Mouse (Mus musculus): Measurements from ENCODE around the gene Vps26b. TPM values are rescaled to one million over a fixed set of nuclear protein-coding genes. Genes with fewer than 3 reads are reported as not detected.

The Vps26b gene
- polyA plus RNA-seq, 1 experiment from 2014 or later, result 56.9 TPM

DNA sequence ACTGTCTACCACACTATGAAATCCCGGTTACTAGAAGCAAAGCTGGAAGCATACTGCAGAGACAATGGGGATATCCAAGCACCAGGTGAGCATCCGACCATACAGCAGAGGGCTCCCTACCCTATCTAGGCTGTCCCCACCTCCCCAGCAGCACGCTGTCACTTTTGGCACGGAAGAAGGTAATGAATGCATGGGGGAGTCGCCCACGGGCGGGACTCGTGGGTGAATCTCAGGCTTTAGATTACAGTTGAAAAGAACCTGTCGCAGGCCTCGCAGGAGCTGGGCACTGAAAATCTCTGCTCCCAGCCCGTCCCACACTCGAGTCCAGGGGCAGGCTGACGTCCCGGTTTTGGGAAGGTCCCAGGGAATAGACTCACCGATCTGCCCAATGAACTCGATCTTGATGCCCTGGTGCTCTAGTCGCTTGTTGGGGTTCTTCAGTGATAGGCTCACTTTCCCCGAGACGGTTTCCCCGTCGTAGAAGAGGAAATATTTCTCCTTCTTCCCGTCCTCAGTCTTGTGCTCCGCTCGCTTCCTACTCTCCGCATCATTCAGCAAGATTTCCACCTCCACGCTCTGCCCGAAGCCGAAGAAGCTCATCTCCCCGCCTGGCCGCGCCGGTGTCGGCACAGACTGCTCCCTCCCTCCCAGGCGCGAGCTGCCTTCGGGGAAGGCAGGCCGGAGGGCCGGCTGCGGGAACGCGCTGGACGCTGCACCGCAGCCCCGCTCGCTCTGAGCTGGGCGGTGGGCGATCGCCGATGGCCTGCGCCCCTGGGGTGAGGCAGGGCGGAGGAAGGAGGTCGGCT is 640 bp downstream of the Vps26b start:
- peak; percentile 68 for DNase-seq (ENCODE audit: low spot score)

DNA sequence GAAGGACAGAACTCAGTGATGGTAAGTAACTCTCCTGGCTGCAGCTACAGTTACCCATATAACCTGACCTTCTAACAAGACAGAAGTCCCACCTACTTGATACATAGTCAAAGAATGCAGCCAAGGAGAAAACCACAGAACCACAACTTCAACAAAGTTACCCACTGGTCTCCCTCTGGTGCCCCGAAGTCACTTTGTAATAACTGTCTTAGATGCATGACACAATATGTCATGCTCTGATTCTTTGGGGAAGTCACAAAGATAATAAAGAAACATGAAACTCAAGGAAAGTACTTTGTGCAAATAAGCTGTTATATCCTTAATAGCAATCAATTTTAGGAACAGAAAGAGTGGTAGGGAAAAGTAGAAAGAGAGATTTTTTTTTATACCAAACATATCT is 3.2 kb downstream of the Vps26b start:
- Histone ChIP-seq H3K4me3 (ENCODE audit: low read depth, low read length) (no peak overlapping the region), H3K27ac (ENCODE audit: low read depth, low read length) (no peak overlapping the region), H3K4me1 (replicated peaks; ENCODE audit: control insufficient read depth, insufficient read depth, low read length) (peaks cover 1% of the 10 kb centered on the region; the same call in 1 of the 2 replicates), H3K4me2 (ENCODE audit: low read depth, low read length, severe bottlenecking) (no peak overlapping the region), H3K27me3 (ENCODE audit: control insufficient read depth, insufficient read depth, low read length) (no peaks in the 10 kb centered on the region), H3K9me3 (ENCODE audit: control insufficient read depth, low read length) (no peaks in the 10 kb centered on the region), H3K36me3 (ENCODE audit: control insufficient read depth, insufficient read depth, low read length) (no peaks in the 10 kb centered on the region; the same call in 1 of the 2 replicates), H3K9ac (ENCODE audit: low read length) (no peak overlapping the region)
- no peak for ATAC-seq (replicated peaks; ENCODE audit: low FRiP score)
- no peak for DNase-seq (ENCODE audit: low spot score)
- WGBS, result 97% methylated on average over 1 of the region's 1 CpGs

More for the DNA sequence above, 640 bp downstream of the Vps26b start:
- Histone ChIP-seq H3K9ac (ENCODE audit: low read length) (peak overlapping the region; percentile 93), H3K4me2 (ENCODE audit: low read depth, low read length, severe bottlenecking) (peak overlapping the region; percentile 71), H3K27ac (ENCODE audit: low read depth, low read length) (peak overlapping the region; percentile 76), H3K36me3 (ENCODE audit: control insufficient read depth, insufficient read depth, low read length) (no peaks in the 10 kb centered on the region), H3K4me3 (ENCODE audit: low read depth, low read length) (peak overlapping the region; percentile 93), H3K4me1 (replicated peaks; ENCODE audit: control insufficient read depth, insufficient read depth, low read length) (peaks cover 2% of the 10 kb centered on the region; the same call in 1 of the 2 replicates), H3K9me3 (ENCODE audit: control insufficient read depth, low read length) (no peaks in the 10 kb centered on the region), H3K27me3 (ENCODE audit: control insufficient read depth, insufficient read depth, low read length) (no peaks in the 10 kb centered on the region)
- under 1% methylated on average over 52 of the region's 52 CpGs for WGBS
- 0 out of 2 replicates have a peak, but pooled peaks have one; percentile 15 for ATAC-seq (replicated peaks; ENCODE audit: low FRiP score)

DNA sequence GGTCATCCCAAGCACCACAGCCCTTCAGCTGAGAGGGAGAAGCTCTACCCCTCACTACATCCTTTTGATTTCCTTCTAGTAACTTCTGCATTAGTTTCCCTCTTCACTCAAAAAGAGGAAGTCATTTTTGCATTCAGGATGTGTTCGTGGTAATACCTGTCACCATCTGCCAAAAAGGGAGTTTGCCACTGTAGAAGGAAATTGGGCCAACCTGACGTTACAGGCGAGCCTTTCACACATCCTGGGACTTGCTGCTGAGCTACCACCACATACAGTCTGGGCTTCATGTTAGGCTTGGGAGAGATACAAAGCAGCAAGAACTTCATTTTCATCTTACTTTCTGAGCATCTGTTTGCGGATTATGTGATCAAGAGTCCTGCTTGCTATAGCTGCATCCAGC is 6.2 kb downstream of the Vps26b start:
- no peak for ATAC-seq (replicated peaks; ENCODE audit: low FRiP score)
- no peaks in the 10 kb centered on the region; the same call in 1 of the 2 replicates for H3K36me3 ChIP-seq (ENCODE audit: control insufficient read depth, insufficient read depth, low read length)
- H3K27me3 ChIP-seq (ENCODE audit: control insufficient read depth, insufficient read depth, low read length), result no peaks in the 10 kb centered on the region
- H3K9me3 ChIP-seq (ENCODE audit: control insufficient read depth, low read length), result no peaks in the 10 kb centered on the region
- no peak for DNase-seq (ENCODE audit: low spot score)
- H3K9ac ChIP-seq (ENCODE audit: low read length), result no peak overlapping the region
- no peaks in the 10 kb centered on the region; the same call in 1 of the 2 replicates for H3K4me1 ChIP-seq (replicated peaks; ENCODE audit: control insufficient read depth, insufficient read depth, low read length)
- no peak overlapping the region for H3K27ac ChIP-seq (ENCODE audit: low read depth, low read length)
- H3K4me3 ChIP-seq (ENCODE audit: low read depth, low read length), result no peak overlapping the region
- H3K4me2 ChIP-seq (ENCODE audit: low read depth, low read length, severe bottlenecking), result no peak overlapping the region
- 93% methylated on average over 4 of the region's 4 CpGs for WGBS

DNA sequence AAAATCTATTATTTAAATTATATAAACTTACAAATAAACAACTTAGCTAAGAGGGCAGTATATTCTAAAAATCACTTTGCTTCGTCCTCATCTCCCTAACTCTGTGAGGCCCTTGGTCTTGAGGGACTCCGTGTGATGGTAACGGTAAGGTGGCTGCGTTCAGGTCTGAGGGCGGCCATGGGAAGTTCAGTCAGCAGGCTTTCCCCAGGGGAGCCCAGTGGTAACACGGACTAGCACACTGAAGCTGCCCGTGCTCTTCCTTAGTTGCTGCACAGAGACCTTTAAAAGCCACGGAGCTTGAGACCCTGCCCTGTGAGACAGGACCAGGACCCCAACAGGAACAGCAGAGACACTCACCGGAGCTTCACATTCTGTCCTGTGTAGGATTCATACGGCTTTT is 10.9 kb downstream of the Vps26b start:
- no peaks in the 10 kb centered on the region; the same call in 1 of the 2 replicates for H3K36me3 ChIP-seq (ENCODE audit: control insufficient read depth, insufficient read depth, low read length)
- no peak overlapping the region for H3K4me2 ChIP-seq (ENCODE audit: low read depth, low read length, severe bottlenecking)
- H3K9ac ChIP-seq (ENCODE audit: low read length), result no peak overlapping the region
- 97% methylated on average over 10 of the region's 10 CpGs for WGBS
- no peak for DNase-seq (ENCODE audit: low spot score)
- no peaks in the 10 kb centered on the region for H3K9me3 ChIP-seq (ENCODE audit: control insufficient read depth, low read length)
- no peaks in the 10 kb centered on the region for H3K4me1 ChIP-seq (replicated peaks; ENCODE audit: control insufficient read depth, insufficient read depth, low read length)
- no peak overlapping the region for H3K27ac ChIP-seq (ENCODE audit: low read depth, low read length)
- no peaks in the 10 kb centered on the region for H3K27me3 ChIP-seq (ENCODE audit: control insufficient read depth, insufficient read depth, low read length)
- ATAC-seq (replicated peaks; ENCODE audit: low FRiP score), result no peak
- H3K4me3 ChIP-seq (ENCODE audit: low read depth, low read length), result no peak overlapping the region

DNA sequence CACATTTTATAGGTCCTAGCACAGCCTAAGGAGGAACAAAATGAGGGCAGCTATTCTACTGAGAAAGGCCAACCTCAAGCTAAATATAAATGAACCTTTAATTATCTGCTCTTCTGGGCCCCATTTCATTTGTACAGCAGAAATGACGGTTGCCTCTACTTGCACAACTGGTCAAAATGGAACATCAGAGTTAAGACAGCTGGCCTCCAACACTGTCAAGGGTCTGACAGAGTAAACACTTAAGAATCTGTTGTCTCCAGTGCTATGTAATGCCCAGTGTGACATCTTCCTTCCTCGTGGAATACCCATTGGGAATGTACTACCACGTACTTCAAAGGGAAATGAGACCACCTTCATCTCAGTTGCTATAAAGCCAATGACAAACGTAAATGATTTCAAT is 18.3 kb downstream of the Vps26b start:
- no peaks in the 10 kb centered on the region for H3K27me3 ChIP-seq (ENCODE audit: control insufficient read depth, insufficient read depth, low read length)
- H3K4me2 ChIP-seq (ENCODE audit: low read depth, low read length, severe bottlenecking), result no peak overlapping the region
- 92% methylated on average over 4 of the region's 4 CpGs for whole genome bisulfite sequencing
- no peak overlapping the region for H3K27ac ChIP-seq (ENCODE audit: low read depth, low read length)
- no peaks in the 10 kb centered on the region for H3K4me1 ChIP-seq (replicated peaks; ENCODE audit: control insufficient read depth, insufficient read depth, low read length)
- H3K4me3 ChIP-seq (ENCODE audit: low read depth, low read length), result no peak overlapping the region
- no peak overlapping the region for H3K9ac ChIP-seq (ENCODE audit: low read length)
- no peaks in the 10 kb centered on the region; the same call in 1 of the 2 replicates for H3K36me3 ChIP-seq (ENCODE audit: control insufficient read depth, insufficient read depth, low read length)
- DNase-seq (ENCODE audit: low spot score) (no peak), ATAC-seq (replicated peaks; ENCODE audit: low FRiP score) (no peak)
- H3K9me3 ChIP-seq (ENCODE audit: control insufficient read depth, low read length), result no peaks in the 10 kb centered on the region

DNA sequence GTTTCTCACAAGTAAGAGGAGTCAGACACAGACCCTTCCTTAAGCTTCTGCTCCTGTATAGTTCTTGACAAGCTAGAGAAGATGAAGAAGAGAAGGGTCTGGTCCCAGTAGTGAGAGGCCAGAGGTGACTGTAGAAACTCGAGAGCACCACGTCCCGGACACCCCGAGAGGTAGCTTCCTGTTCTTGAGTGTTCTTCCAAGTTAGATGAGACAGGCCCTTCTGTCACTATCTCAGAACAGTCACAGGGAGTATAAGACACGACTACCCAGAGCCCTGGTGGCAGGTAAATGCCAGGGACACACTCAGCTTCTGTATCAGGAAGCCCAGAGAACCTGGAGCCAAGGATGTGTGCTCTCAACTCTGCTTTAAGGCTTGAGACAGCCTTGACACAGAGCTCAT is 20.6 kb downstream of the Vps26b start:
- H3K9me3 ChIP-seq (ENCODE audit: control insufficient read depth, low read length), result no peaks in the 10 kb centered on the region
- no peak overlapping the region for H3K4me2 ChIP-seq (ENCODE audit: low read depth, low read length, severe bottlenecking)
- no peaks in the 10 kb centered on the region for H3K27me3 ChIP-seq (ENCODE audit: control insufficient read depth, insufficient read depth, low read length)
- H3K36me3 ChIP-seq (ENCODE audit: control insufficient read depth, insufficient read depth, low read length), result peaks cover 2% of the 10 kb centered on the region; the same call in 1 of the 2 replicates
- no peak overlapping the region for H3K27ac ChIP-seq (ENCODE audit: low read depth, low read length)
- DNase-seq (ENCODE audit: low spot score) (no peak), ATAC-seq (replicated peaks; ENCODE audit: low FRiP score) (no peak)
- H3K4me3 ChIP-seq (ENCODE audit: low read depth, low read length), result no peak overlapping the region
- no peaks in the 10 kb centered on the region for H3K4me1 ChIP-seq (replicated peaks; ENCODE audit: control insufficient read depth, insufficient read depth, low read length)
- 86% methylated on average over 5 of the region's 5 CpGs for WGBS
- H3K9ac ChIP-seq (ENCODE audit: low read length), result no peak overlapping the region

DNA sequence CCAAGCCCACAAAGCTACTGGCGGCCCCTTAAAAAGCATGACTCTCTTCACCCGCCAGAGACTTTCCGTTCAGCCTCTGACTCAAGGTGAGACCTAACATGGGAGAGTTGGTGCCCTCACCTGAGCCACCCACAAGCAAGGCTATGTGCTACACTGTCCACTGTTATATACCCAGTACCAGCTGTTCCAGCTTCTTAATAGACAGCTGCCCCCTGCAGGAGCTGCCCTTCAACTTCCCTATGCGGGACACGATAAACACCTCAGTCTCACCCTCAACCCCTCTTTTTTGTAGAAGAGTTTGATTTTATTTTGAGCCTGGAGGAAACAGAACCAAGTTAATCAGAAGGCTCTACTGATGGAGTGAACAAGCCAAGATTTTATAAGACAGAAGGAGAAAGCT is 23.0 kb downstream of the Vps26b start:
- Histone ChIP-seq H3K27ac (ENCODE audit: low read depth, low read length) (no peak overlapping the region), H3K4me3 (ENCODE audit: low read depth, low read length) (no peak overlapping the region), H3K4me2 (ENCODE audit: low read depth, low read length, severe bottlenecking) (no peak overlapping the region), H3K9me3 (ENCODE audit: control insufficient read depth, low read length) (no peaks in the 10 kb centered on the region), H3K27me3 (ENCODE audit: control insufficient read depth, insufficient read depth, low read length) (no peaks in the 10 kb centered on the region), H3K4me1 (replicated peaks; ENCODE audit: control insufficient read depth, insufficient read depth, low read length) (no peaks in the 10 kb centered on the region), H3K9ac (ENCODE audit: low read length) (no peak overlapping the region), H3K36me3 (ENCODE audit: control insufficient read depth, insufficient read depth, low read length) (peaks cover 2% of the 10 kb centered on the region; the same call in 1 of the 2 replicates)
- DNase-seq (ENCODE audit: low spot score) (no peak), ATAC-seq (replicated peaks; ENCODE audit: low FRiP score) (no peak)
- 91% methylated on average over 5 of the region's 5 CpGs for WGBS

DNA sequence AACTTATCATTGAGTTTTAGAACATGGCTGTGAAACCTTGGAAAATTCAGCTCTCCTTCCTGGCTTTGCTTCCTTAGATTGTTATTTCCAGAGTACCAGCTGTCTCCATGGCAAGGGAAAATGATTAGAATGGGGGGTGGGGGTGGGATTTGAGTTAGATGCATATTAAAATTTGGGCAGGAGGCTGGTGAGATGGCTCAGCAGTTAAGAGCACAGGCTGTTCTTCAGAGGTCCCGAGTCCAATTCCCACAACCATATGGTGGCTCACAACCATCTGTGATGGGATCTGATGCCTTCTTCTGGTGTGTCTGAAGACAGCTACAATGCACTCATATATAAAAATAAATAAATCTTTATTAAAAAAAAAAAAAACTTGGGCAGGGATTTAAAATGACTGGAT is 23.9 kb downstream of the Vps26b start:
- Histone ChIP-seq H3K9me3 (ENCODE audit: control insufficient read depth, low read length) (no peaks in the 10 kb centered on the region), H3K27ac (ENCODE audit: low read depth, low read length) (no peak overlapping the region), H3K9ac (ENCODE audit: low read length) (no peak overlapping the region), H3K4me1 (replicated peaks; ENCODE audit: control insufficient read depth, insufficient read depth, low read length) (peaks cover under 1% of the 10 kb centered on the region; the same call in 1 of the 2 replicates), H3K4me3 (ENCODE audit: low read depth, low read length) (no peak overlapping the region), H3K4me2 (ENCODE audit: low read depth, low read length, severe bottlenecking) (no peak overlapping the region), H3K27me3 (ENCODE audit: control insufficient read depth, insufficient read depth, low read length) (no peaks in the 10 kb centered on the region), H3K36me3 (ENCODE audit: control insufficient read depth, insufficient read depth, low read length) (peaks cover 2% of the 10 kb centered on the region; the same call in 1 of the 2 replicates)
- no peak for ATAC-seq (replicated peaks; ENCODE audit: low FRiP score)
- peak; percentile 19 for DNase-seq (ENCODE audit: low spot score)
- 88% methylated on average over 1 of the region's 1 CpGs for WGBS
